Mouse (Mus musculus) ZHBTc4 (cell line): Measurements from ENCODE around the gene Ralgds.
A peak's percentile ranks its signal among the peaks of the same experiment; 100 is the strongest.
"Not testable (repeated sequence)": the region's sequence is repeated elsewhere in the genome, so short reads cannot be mapped to it uniquely, and the experiment has no call there.

ENCODE experiments used
- DNase-seq: peaks from one replicate; pipeline ENCODE4 v3.0.0-alpha.2; 2011; ENCODE audit warnings: low read depth, low spot score

The Ralgds gene

GRCm38 (mm10) chr2:28512798-28513401 is at the start of gene Ralgds:
Gene Ralgds (plus strand): TSS chr2:28513125.
- DNase-seq: peak; percentile 64

DNA sequence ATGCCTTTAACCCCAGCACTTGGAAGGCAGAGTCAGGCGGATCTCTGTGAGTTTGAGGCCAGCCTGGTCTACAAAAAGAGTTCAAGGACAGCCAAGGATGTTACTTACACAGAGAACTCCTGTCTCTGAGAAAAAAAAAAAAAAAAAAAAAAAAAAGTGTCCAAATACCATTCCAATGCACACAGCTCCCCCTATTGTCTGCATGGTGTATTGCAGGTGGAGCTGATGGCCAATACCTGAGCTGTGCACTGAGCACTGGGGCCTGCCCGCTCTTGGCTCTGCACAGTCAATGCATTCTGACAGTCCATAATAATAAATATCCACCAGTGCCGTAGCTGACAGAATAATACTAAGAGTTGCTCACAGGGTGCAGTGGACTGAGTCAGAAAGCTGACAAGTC is 49.0 kb upstream of the Ralgds start:
- peak; percentile 93 for DNase-seq

- no peak for DNase-seq
Measured at GRCm38 (mm10) chr2:28464919-28465318, 48.0 kb upstream of the Ralgds start.

DNA sequence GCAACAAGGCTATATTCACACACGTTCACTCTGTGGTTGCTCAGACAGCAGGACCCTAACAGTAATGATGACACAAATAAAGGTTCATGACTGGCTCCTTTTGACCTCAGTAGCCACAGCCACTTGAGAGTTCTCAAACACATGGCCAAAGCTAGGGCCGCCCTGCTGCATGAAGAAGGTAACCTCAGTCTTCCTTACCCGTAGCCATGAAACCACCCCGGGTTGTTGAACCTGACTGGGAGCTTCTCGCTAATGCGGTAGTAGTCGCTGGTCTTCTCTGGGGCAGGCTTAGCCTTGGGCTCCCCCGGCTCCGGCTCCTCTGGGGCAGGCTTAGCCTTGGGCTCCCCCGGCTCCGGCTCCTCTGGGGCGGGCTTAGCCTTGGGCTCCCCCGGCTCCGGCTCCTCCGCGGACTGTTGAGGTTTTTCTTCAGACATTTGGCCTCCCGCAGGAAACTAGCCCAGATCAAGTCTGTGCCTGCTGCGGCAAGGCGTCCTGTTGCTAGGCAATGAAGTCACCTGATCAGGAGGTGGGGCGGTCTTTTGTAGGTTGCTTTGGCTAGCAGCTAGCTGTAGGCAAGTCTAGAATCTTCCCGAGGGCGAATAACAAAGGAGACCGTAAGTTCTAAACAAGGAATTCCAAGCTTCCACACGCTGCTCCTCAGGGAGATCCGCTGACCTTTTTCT is 46.9 kb upstream of the Ralgds start, which contains the start of gene 1700007K13Rik:
TSS of gene 1700007K13Rik (minus strand) at position 497 of the 683 bp plus-strand sequence.
- DNase-seq: peak; percentile 98

DNA sequence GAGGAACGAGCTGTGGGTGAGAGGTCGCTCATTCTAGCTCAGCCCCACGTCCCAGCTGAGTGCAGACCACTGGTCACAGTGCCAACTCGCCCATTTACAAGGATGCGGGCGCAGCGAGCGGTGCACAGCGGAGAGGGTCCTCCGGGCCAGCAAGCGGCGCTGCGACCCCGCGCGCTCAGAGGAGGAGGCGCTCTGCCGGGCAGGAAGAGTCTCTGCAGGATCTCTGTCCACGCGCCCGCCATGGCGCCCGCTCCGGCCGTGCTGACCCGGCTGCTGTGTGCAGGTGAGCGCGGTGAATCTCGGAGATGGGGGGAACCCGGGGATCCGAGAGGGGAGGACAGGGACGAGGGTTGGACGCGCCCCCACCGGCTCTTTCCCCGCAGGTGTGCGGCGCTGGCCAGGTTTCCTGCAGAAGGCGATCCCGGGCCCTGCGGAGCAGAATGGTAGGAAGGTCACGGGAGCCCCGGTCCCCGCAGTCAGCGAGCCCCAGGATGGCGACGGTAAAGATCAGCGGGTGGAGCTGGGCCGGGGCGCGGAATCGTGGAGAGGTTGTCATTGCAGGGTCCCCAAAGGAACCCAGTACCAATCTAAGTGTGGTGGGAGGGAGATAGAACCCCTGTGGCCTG is 45.0 kb upstream of the Ralgds start, which contains the start of gene Mrps2:
TSS of gene Mrps2 (plus strand) at position 207 of the 626 bp plus-strand sequence.
- peak; percentile 95 for DNase-seq

DNA sequence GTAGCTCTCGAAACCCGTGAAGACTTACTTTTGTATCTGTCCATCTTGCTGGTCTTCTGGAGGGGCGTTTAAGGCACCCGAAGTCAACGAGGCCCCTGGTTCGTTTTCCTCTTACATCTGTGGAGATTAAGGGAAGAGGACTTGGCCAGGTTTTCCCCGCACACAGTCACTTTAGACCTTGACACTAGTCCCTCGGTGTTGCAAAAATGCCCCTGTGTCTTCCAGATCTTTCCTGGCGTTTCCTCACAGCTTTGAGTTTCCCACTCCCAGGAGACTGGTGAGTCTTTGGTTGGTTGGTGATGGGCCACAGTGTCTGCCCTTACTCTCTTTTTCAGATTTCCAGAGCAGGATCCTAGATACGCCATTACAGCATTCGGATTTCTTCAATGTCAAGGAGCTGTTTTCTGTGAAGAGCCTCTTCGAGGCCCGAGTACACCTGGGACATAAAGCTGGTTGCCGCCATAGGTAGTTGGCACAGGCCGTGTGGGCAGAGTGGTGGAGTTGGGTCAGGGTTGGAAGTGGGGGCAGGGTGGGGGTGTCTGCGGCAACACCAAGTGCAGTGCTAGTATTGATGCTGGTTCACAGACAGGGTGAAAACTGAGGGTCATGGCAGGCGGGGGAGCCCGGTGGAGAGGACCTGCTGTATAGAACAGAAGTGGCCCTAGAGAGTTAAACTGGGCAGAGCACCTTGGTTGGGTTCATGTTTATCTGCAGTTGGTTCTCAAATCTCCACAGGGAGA is 44.3 kb upstream of the Ralgds start:
- no peak for DNase-seq

- peak; percentile 24 for DNase-seq
Measured at GRCm38 (mm10) chr2:28469461-28469860, 43.5 kb upstream of the Ralgds start.

- peak; percentile 42 for DNase-seq
Measured at GRCm38 (mm10) chr2:28470591-28470990, 42.3 kb upstream of the Ralgds start.

- not testable (repeated sequence) for DNase-seq
Measured at GRCm38 (mm10) chr2:28472011-28472410, 40.9 kb upstream of the Ralgds start.

DNA sequence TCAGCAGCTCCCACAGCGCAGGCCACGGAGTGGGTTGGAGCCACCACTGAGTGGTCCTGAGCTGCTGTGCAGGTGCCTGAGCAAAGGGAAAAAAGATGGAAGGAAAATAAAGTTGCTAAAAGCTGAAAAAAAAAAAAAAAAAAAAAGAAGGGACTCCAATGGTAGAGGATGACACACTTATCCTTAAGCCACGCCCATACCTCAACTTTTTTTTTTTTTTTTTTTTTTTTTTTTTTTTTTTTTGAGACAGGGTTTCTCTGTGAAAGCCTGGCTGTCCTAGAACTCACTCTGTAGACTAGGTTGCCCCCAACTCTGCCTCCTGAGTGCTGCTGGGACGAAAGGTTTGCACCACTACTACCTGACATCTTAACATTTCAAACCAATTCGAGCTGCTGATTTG is 34.9 kb upstream of the Ralgds start:
- DNase-seq: not testable (repeated sequence)

- DNase-seq: peak; percentile 83
Measured at GRCm38 (mm10) chr2:28479208-28480204, 33.4 kb upstream of the Ralgds start.

DNA sequence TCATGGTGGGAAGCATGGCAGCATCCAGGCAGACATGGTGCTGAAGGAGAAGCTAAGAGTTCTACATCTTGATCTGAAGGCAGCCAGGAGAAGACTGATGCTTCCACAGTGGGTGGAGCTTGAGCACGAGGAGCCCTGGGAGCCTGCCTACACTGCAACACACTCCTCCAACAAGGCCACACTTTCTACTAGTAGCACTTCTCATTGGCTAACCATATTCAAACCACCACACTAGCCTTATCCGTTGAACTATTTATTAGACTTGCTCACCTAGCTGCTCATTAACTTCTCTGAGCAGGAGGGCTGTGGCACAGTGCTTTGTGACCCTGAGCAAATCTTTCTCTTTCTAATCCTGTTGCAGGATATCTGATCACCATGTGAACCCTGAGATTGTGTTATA is 29.1 kb upstream of the Ralgds start:
- DNase-seq: no peak

DNA sequence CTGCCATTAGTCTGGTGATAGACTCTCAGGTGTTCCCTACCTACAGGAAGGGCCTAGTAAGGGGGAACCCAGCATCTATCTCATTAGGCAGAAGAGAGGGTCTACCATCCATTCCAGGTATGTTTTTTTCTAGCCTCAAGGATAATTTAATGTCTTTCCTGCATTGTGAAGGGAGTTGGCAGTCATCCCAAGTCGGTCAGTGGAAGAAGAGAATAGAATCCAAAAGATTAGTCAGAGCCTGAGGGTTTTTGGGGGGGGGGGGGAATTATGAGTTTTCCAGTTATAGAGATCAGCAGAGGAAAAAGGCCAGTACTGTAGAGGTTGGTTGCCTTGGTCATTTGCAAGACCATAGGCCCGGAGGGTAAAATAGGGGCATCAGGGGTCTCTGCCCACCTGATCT is 18.4 kb upstream of the Ralgds start:
- no peak for DNase-seq

GRCm38 (mm10) chr2:28495207-28495756 is 17.6 kb upstream of the Ralgds start:
- DNase-seq: no peak

- no peak for DNase-seq
Measured at GRCm38 (mm10) chr2:28495801-28496595, 16.9 kb upstream of the Ralgds start.

- peak; percentile 80 for DNase-seq
Measured at GRCm38 (mm10) chr2:28496671-28497070, 16.3 kb upstream of the Ralgds start, which contains the start of gene Gbgt1. Gene Gbgt1 (plus strand): TSS chr2:28496891.

DNA sequence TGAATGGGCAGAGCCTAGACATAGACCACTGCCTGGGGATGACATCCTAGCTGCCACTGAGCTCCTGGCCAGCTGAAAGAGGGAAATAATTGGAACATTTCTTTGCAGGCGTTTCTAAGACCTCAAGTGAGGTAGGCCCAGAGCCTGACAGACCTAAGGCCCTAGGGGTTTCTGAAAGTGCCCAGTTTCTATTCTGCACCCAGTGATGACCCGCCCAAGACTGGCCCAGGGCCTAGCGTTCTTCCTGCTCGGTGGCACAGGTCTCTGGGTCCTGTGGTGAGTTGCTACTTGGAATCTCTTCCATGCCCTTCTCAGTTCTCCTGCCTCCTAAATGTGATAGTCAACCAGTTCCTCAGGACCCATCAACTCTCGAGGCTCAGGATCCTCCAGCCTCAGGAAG is 15.4 kb upstream of the Ralgds start:
- DNase-seq: no peak

DNA sequence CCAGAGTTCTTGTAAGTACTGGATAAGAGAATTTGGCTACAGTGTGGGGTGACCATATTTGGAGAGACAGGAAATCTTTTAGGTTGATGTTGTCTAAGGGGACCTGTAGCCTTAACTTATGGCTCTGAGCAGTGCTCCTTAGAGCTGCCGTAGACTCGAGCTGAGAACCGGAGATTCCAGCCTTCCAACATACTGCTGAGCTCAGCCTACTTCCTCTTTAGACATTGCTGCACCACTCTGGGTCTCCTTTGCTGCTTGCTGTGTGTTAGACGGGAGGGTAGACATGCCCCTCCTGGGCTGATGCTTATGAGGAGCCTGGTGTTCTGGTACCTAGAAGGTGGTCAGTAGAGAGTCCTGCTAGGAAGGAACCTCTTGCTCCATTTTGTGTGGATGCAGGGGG is 14.5 kb upstream of the Ralgds start:
- DNase-seq: no peak

GRCm38 (mm10) chr2:28502987-28503386 is 9.9 kb upstream of the Ralgds start:
- no peak for DNase-seq

DNA sequence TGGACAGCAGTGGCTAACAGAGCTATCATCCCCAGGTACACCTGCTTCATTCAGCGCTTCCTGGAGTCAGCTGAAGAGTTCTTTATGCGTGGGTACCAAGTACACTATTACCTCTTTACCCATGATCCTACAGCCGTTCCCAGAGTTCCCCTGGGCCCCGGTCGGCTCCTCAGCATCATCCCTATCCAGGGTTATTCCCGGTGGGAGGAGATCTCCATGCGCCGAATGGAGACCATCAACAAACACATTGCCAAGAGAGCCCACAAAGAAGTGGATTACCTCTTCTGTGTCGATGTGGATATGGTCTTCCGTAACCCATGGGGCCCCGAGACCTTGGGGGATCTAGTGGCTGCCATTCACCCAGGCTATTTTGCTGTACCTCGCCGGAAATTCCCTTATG is 8.2 kb upstream of the Ralgds start:
- DNase-seq: no peak
